Mouse (Mus musculus) megakaryocyte, embryonic 14.5 days (primary cell): ENCODE measurements around the gene Gnb4.

Source experiments
- FLI1 ChIP-seq: IDR thresholded peaks from 2 replicates; pipeline ENCODE4 v1.6.1; 2012; ENCODE audit warnings: low read length, inconsistent platforms, mixed read lengths
- GATA1 ChIP-seq: IDR thresholded peaks from 3 replicates; pipeline ENCODE4 v1.6.1; 2012; ENCODE audit warnings: mixed read lengths, low read length, inconsistent platforms, borderline replicate concordance

DNA sequence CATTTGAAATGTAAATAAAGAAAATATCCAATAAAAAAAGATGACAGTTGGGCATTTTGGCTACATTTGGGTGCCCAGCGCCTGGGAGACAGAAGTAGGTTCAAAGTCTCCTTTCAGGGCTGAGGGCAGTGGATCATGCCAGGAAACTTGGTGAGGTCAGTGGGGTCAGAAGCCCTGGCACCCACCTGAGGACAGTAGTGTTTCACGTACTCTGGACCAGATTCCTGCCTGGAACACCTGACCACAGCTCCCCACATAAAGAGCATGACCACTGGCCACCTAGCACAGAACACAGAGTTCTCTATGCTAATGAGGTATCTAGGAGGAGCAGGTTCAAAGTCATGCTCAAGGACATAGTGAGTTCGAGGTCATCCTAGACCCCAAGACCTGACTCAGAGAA lies 41.2 kb downstream of the Gnb4 start:
- TF ChIP-seq GATA1 (no peak), FLI1 (no peak)
